In the genomic region with DNA sequence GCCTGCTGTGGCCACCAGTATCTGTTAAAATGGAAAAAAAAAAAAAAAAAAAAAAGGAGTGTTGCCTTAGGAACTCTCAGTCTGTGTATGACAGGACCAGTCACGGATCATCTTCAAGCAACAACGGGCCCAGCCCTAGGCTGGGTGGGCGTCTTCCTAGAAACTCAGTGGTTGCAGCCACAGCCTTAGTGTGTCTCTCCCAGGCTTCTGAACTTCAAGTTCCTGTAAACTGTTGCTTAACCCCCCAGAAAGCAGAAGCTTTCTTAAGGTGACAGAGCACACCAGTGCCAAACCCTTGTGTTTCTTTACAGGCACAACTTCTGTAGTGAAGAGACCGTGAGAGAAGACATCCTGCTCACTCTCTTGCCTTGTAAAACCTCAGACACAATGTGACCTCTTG, we compare ENCODE assay signal across 22 mouse cellular contexts. TPM values are rescaled to one million over a fixed set of nuclear protein-coding genes. Genes with fewer than 3 reads are reported as not detected.
DNase-seq lines count a peak whose midpoint lies in the region; ATAC-seq lines count a peak whose summit lies in the region.
"Had no signal": no experiment of that assay in that cellular context is flagged by ENCODE, and none has a peak within 500 bp of the region (broad histone marks: within the 10 kb centered on the region; RNA-seq: fewer than 3 reads in every experiment).

No protein-coding gene starts in this region.

- peak; percentile 28 for DNase-seq in lung, postnatal 36 days
- no peak for DNase-seq in lung, postnatal 10 days
- no peak for DNase-seq in kidney, adult 11 months
- DNase-seq in gastrocnemius, postnatal 25 days = no peak
- DNase-seq: adrenal gland, adult 8-10 months; adrenal gland, postnatal 36 days; cerebellum, adult 11-12 months; cerebellum, adult 9-10 months; cerebellum, postnatal 25 days; forebrain, postnatal 0 days; gastrocnemius, postnatal 14 days; heart, postnatal 10 days had no signal

- no peaks in the 10 kb centered on the region for H3K9me3 ChIP-seq in intestine, embryonic 16.5 days (ENCODE audit: control insufficient read depth, low read length)
- H3K9me3 ChIP-seq: forebrain, embryonic 13.5 days; hindbrain, embryonic 13.5 days had no signal

- no peak overlapping the region for H3K9ac ChIP-seq in intestine, embryonic 16.5 days (ENCODE audit: low read depth, low read length)
- H3K9ac ChIP-seq: forebrain, embryonic 13.5 days; forebrain, postnatal 0 days; hindbrain, embryonic 13.5 days had no signal

- WGBS in intestine, embryonic 16.5 days = 56% methylated on average over 4 of the region's 4 CpGs

- H3K36me3 ChIP-seq in intestine, embryonic 16.5 days (ENCODE audit: control insufficient read depth, insufficient read depth, low read length) = no peaks in the 10 kb centered on the region
- H3K36me3 ChIP-seq: G1E; hindbrain, embryonic 13.5 days had no signal

- H3K4me3 ChIP-seq in intestine, embryonic 16.5 days (ENCODE audit: low read length) = no peak overlapping the region
- H3K4me3 ChIP-seq: forebrain, embryonic 13.5 days; hindbrain, embryonic 13.5 days had no signal

- no peak overlapping the region for H3K27ac ChIP-seq in intestine, embryonic 16.5 days (ENCODE audit: low read length)
- H3K27ac ChIP-seq: forebrain, embryonic 13.5 days; hindbrain, embryonic 13.5 days; hindbrain, postnatal 0 days had no signal

- no peaks in the 10 kb centered on the region for H3K27me3 ChIP-seq in intestine, embryonic 16.5 days (replicated peaks; ENCODE audit: control insufficient read depth, insufficient read depth, low read length)
- H3K27me3 ChIP-seq: forebrain, embryonic 13.5 days; hindbrain, embryonic 13.5 days had no signal

- 0 out of 2 replicates have a peak, but pooled peaks cover 3% of the 10 kb centered on the region for H3K4me1 ChIP-seq in intestine, embryonic 16.5 days (ENCODE audit: control insufficient read depth, insufficient read depth, low read length)
- H3K4me1 ChIP-seq: hindbrain, embryonic 13.5 days had no signal

- 0 out of 2 replicates have a peak, but pooled peaks have one; percentile 8 for ATAC-seq in common myeloid progenitor, adult 5-6 weeks (replicated peaks; ENCODE audit: low read depth, poor library complexity, severe bottlenecking)
- 0 out of 2 replicates have a peak, but pooled peaks have one; percentile 2 for ATAC-seq in intestine, embryonic 16.5 days
- ATAC-seq: forebrain, embryonic 13.5 days; forebrain, postnatal 0 days; hindbrain, postnatal 0 days had no signal

- H3K4me2 ChIP-seq in intestine, embryonic 16.5 days (ENCODE audit: low read depth, low read length) = no peak overlapping the region
- H3K4me2 ChIP-seq: forebrain, embryonic 13.5 days; hindbrain, embryonic 13.5 days had no signal

RNA-seq across cellular contexts. Expression of gene Pnliprp1, which starts 15.0 kb away (rescaled TPM):
- total RNA-seq in common myeloid progenitor, adult 5-6 weeks (2017) = not detected in 2 replicates
- polyA plus RNA-seq in intestine, embryonic 16.5 days (2015; fragmentation: Nextera tagmentation; extraction: Ambion mirVana) = 2,358 and 2,787 TPM in 2 replicates
- total RNA-seq in gastrocnemius, postnatal 25 days (2021) = not detected
- total RNA-seq: adrenal gland, adult 8-10 months; adrenal gland, postnatal 36 days; forebrain, postnatal 0 days; gastrocnemius, postnatal 14 days; hematopoietic stem cell, adult 5-6 weeks; hindbrain, postnatal 0 days had no signal
- polyA plus RNA-seq: embryonic facial prominence, embryonic 14.5 days; G1E; hindbrain, postnatal 0 days had no signal

RNA-seq across cellular contexts. Expression of gene Pnliprp2, which starts 15.8 kb away (rescaled TPM):
- total RNA-seq in common myeloid progenitor, adult 5-6 weeks (2017) = not detected in 2 replicates
- 13.6 and 25.5 TPM in 2 replicates for polyA plus RNA-seq in intestine, embryonic 16.5 days (2015; fragmentation: Nextera tagmentation; extraction: Ambion mirVana)
- not detected for total RNA-seq in gastrocnemius, postnatal 25 days (2021)
- total RNA-seq: adrenal gland, adult 8-10 months; adrenal gland, postnatal 36 days; forebrain, postnatal 0 days; G1E; gastrocnemius, adult 18-20 months; gastrocnemius, postnatal 14 days; heart, postnatal 10 days; hematopoietic stem cell, adult 5-6 weeks; hindbrain, postnatal 0 days had no signal
- polyA plus RNA-seq: embryonic facial prominence, embryonic 14.5 days; forebrain, postnatal 0 days; G1E; heart, embryonic 14.5 days; hindbrain, embryonic 13.5 days; hindbrain, postnatal 0 days had no signal

RNA-seq across cellular contexts. Expression of gene 1700019N19Rik, which starts 50.5 kb away (rescaled TPM):
- total RNA-seq in common myeloid progenitor, adult 5-6 weeks (2017) = not detected in 2 replicates
- not detected in 2 replicates for polyA plus RNA-seq in intestine, embryonic 16.5 days (2015; fragmentation: Nextera tagmentation; extraction: Ambion mirVana)
- not detected for total RNA-seq in gastrocnemius, postnatal 25 days (2021)
- total RNA-seq: adrenal gland, postnatal 36 days; forebrain, postnatal 0 days; G1E; gastrocnemius, adult 18-20 months; gastrocnemius, postnatal 14 days; heart, postnatal 10 days; hematopoietic stem cell, adult 5-6 weeks; hindbrain, postnatal 0 days had no signal
- polyA plus RNA-seq: embryonic facial prominence, embryonic 14.5 days; forebrain, embryonic 13.5 days; forebrain, postnatal 0 days; G1E; heart, embryonic 14.5 days; hindbrain, embryonic 13.5 days; hindbrain, postnatal 0 days had no signal
